Mouse (Mus musculus): ENCODE measurements at regions not wholly inside any gene's neighbourhood (a gene's known extent, or its start where the extent isn't known, plus 50 kb on each side); places are given as distances from the start of the nearest gene placed in this dataset.

GRCm38 (mm10) chr3:148143776-148144175, 846.6 kb downstream of the Adgrl2 start:
- no peak for TF ChIP-seq USF1 (IDR thresholded peaks at IDR 0.05; ENCODE audit: low read depth)
- TF ChIP-seq CTCF (IDR thresholded peaks at IDR 0.05; ENCODE audit: control insufficient read depth, insufficient read depth, insufficient read length), result no peak
